Mouse (Mus musculus) thymus, adult 2 months (tissue): ENCODE data around the gene Cldn9. TPM values are rescaled to one million over a fixed set of nuclear protein-coding genes. Genes with fewer than 3 reads are reported as not detected.

Source experiments
- DNase-seq: peaks from one replicate; pipeline ENCODE4 v3.0.0; 2021
- H3K27ac ChIP-seq: fragments of 200-500 bp; 2 replicates; pipeline ENCODE4 v1.5.1; 2012; ENCODE audit warnings: low read length, control low read depth; ENCODE audit not compliant: control insufficient read depth, insufficient read depth
- H3K27me3 ChIP-seq: fragments of 200-500 bp; 2 replicates; pipeline ENCODE4 v1.6.1; 2012; ENCODE audit warnings: mild to moderate bottlenecking, low read length, moderate library complexity, mixed read lengths; ENCODE audit not compliant: control insufficient read depth, insufficient read depth
- H3K36me3 ChIP-seq: fragments of 200-500 bp; 2 replicates; pipeline ENCODE4 v1.6.1; 2012; ENCODE audit warnings: mild to moderate bottlenecking, low read length, moderate library complexity; ENCODE audit not compliant: control insufficient read depth, insufficient read depth
- H3K4me1 ChIP-seq: fragments of 200-500 bp; replicated peaks from 2 replicates; pipeline ENCODE4 v1.6.1; 2012; ENCODE audit warnings: low read length; ENCODE audit not compliant: control insufficient read depth, insufficient read depth
- H3K4me3 ChIP-seq: fragments of 200-500 bp; 2 replicates; pipeline ENCODE4 v1.5.1; 2012; ENCODE audit warnings: mild to moderate bottlenecking, low read length, control low read depth, moderate library complexity; ENCODE audit not compliant: control insufficient read depth, insufficient read depth
- CTCF ChIP-seq: fragments of 200-500 bp; IDR thresholded peaks from 2 replicates; pipeline ENCODE4 v1.5.1; 2012; ENCODE audit warnings: mild to moderate bottlenecking, control low read depth, low read length, moderate library complexity, borderline replicate concordance; ENCODE audit not compliant: control insufficient read depth, poor library complexity, insufficient read depth; ENCODE audit errors: extremely low read depth
- POLR2A ChIP-seq: fragments of 200-500 bp; IDR thresholded peaks from 2 replicates; pipeline ENCODE4 v1.6.1; 2012; ENCODE audit warnings: mild to moderate bottlenecking, low read length, control low read depth, moderate library complexity; ENCODE audit not compliant: control insufficient read depth, poor library complexity, insufficient read depth; ENCODE audit errors: extremely low read depth
- WGBS: fragments of 180-500 bp; shearing (Covaris S2); methylation state at CpG from one replicate; pipeline ENCODE4 v1.1.7; 2018; 5-methylcytosine and 5-hydroxymethylcytosine counted together
- polyA plus RNA-seq: library from polyadenylated mRNA; depleted of rRNA; stranded (reverse); fragments of >200 nt; gene quantifications from 2 replicates; pipeline ENCODE4 v1.2.3, GENCODE M21; 2012; rRNA removed

Gene Cldn9
- 1.1 and 1.9 TPM in 2 replicates for polyA plus RNA-seq

DNA sequence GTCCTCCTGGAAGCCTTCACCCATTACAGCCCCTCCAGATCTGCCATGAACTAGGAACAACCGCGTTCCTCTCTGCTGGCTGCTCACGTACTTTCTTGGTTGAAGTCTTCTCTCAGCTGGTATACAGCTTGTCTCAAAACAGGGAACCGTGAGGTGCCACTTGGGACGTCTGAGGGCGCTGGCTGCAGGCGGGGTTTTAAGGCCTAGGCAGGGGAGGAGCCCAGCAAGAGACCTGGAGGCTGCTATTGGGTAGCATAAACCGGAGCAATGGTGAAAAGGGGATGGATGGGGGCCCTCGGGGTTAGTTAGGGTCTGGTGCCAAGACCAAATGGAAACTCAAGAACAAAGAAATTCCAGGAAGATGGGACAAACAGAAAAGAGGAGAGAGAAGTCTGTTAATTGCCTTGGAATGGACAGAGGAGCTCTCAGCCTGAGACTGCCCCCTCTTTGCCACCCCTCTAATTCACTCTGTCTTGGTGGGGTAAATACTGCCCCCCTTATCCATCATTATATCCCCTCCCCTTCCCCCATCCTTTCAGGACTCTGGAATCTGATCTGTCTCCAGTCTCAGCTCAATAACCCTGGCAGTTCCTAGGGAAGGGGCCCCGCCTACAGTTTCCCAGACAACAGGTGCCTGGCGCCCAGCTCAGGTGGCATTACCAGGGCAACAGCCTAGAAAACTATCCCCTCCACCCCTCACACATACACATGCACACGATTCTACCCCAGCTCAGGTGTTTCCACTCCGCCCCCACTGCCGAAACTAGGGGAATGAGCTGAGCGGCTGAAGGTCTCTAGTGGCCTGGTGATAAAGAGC is at the start of gene Cldn9:
TSS of gene Cldn9 (minus strand) at position 171 of the 817 bp plus-strand sequence.
- TF ChIP-seq POLR2A (no peak), CTCF (no peak)
- Histone ChIP-seq H3K27ac (no peak within 1 kb of the TSS), H3K27me3 (peaks cover 7% of the 10 kb centered on the region; the same call in 1 of the 2 replicates), H3K36me3 (no peaks in the 10 kb centered on the region), H3K4me3 (no peak within 1 kb of the TSS), H3K4me1 (peaks cover 3% of the 10 kb centered on the region)
- no peak for DNase-seq
- WGBS: 50% methylated on average over 15 of the region's 15 CpGs

DNA sequence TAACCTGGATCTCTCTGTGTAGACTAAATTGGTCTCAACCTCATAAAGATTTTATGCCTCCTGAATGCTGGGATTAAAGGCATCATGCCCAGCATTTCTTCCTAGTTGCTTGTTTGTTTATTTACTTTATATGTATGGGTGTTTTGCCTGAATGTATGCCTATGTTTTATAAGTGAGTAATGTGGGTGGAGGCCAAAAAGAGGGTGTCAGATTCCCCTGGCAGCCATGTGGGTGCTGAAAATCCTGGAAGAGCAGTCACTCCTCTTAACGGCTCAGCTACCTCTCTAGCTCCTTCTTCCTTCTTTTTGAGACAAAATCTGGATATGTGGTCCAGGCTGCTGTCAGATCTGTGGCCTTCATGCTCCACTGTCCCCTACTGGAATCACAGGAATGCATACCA is 46.6 kb upstream of the Cldn9 start:
- Histone ChIP-seq H3K36me3 (no peaks in the 10 kb centered on the region), H3K27me3 (peaks cover 2% of the 10 kb centered on the region; the same call in 1 of the 2 replicates), H3K4me1 (peaks cover 9% of the 10 kb centered on the region; the same call in 1 of the 2 replicates), H3K27ac (no peak overlapping the region), H3K4me3 (no peak overlapping the region)
- DNase-seq: no peak
- no peak for TF ChIP-seq CTCF
- no peak for TF ChIP-seq POLR2A
- WGBS: 79% methylated on average over 1 of the region's 1 CpGs

- TF ChIP-seq CTCF: no peak
- TF ChIP-seq POLR2A: no peak
- Histone ChIP-seq H3K4me3 (peak overlapping the region; percentile 73), H3K36me3 (no peaks in the 10 kb centered on the region), H3K27me3 (peaks cover 2% of the 10 kb centered on the region; the same call in 1 of the 2 replicates), H3K27ac (no peak overlapping the region), H3K4me1 (peaks cover 11% of the 10 kb centered on the region; the same call in 1 of the 2 replicates)
- DNase-seq: no peak
- 2% methylated on average over 20 of the region's 20 CpGs for WGBS
Measured at GRCm38 (mm10) chr17:23726758-23727142, 42.9 kb upstream of the Cldn9 start.

DNA sequence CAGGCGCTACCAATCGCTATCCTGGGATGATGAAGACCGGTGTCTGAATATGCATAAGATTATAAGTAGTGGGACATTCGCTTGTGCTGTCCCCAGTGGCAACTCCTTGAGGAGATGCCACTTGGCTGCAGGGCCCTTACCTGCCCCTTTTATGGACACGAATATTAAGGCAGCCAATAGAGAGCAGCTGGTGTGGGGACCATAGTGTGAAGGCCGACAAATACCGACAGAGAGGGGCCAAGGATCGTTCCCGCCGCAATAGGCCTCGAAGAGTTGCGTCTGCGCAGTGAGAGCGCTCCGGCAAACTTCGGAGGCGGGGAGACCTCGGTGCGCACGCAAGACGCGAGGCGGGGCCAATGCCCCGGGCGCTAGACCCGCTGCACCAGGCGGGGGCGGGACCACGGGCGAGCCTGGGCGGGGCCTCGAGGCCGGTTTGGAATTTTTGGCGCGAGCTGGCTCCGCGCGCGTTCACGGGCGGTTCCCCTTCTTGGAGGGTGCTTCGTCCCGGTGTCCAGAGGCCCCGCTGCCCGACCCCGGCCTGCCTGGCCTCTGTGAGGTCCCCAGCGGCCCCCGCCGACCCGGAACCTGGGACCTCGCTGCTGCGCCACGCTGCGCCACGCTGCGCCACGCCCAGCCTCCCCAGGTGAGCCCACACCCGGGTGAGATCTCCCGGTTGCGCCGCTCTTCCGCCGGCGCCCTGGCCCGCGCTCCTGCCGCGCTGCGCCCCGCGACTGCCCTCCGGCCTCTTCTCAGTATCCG is 42.4 kb upstream of the Cldn9 start, which contains the start of gene Pkmyt1:
TSS of gene Pkmyt1 (plus strand) at position 338 of the 759 bp plus-strand sequence.
- 2% methylated on average over 73 of the region's 73 CpGs for WGBS
- peak; percentile 96 for DNase-seq
- peak; percentile 46; the same call in 1 of the 2 replicates for TF ChIP-seq CTCF
- TF ChIP-seq POLR2A: peak; percentile 73

GRCm38 (mm10) chr17:23725477-23725876 is 41.7 kb upstream of the Cldn9 start:
- Histone ChIP-seq H3K27ac (no peak overlapping the region), H3K36me3 (no peaks in the 10 kb centered on the region), H3K27me3 (no peaks in the 10 kb centered on the region), H3K4me3 (no peak overlapping the region), H3K4me1 (peaks cover 11% of the 10 kb centered on the region; the same call in 1 of the 2 replicates)
- 49% methylated on average over 4 of the region's 4 CpGs for WGBS
- TF ChIP-seq CTCF (no peak), POLR2A (no peak)
- no peak for DNase-seq

More for the DNA sequence above, 42.4 kb upstream of the Cldn9 start, which contains the start of gene Pkmyt1:
- Histone ChIP-seq H3K4me3 (peak within 1 kb of the TSS; percentile 73), H3K27ac (peak within 1 kb of the TSS; percentile 12; the same call in 1 of the 2 replicates), H3K36me3 (no peaks in the 10 kb centered on the region), H3K4me1 (peaks cover 11% of the 10 kb centered on the region; the same call in 1 of the 2 replicates), H3K27me3 (no peaks in the 10 kb centered on the region)
